Mouse (Mus musculus): ENCODE results near the gene Tanc1. TPM values are rescaled to one million over a fixed set of nuclear protein-coding genes. Genes with fewer than 3 reads are reported as not detected.

Tanc1 gene
- total and polyA plus RNA-seq, 2 experiments from 2014 or later, result 2.7 to 7.3 TPM

GRCm38 (mm10) chr2:59620601-59621000 is 8.8 kb downstream of the Tanc1 start:
- DNase-seq (ENCODE audit: low spot score) (no peak), ATAC-seq (ENCODE audit: low FRiP score) (no peak)
- Histone ChIP-seq H3K4me2 (ENCODE audit: low read depth, low read length, poor library complexity, severe bottlenecking) (no peak overlapping the region), H3K27ac (ENCODE audit: low read depth, low read length) (no peak overlapping the region), H3K4me3 (ENCODE audit: low read depth, low read length) (no peak overlapping the region), H3K9me3 (ENCODE audit: low read length) (no peaks in the 10 kb centered on the region), H3K4me1 (ENCODE audit: insufficient read depth, low read length) (no peaks in the 10 kb centered on the region), H3K9ac (replicated peaks; ENCODE audit: low read length, poor library complexity, severe bottlenecking) (no peak overlapping the region), H3K36me3 (ENCODE audit: insufficient read depth, low read length) (no peaks in the 10 kb centered on the region), H3K27me3 (ENCODE audit: insufficient read depth, low read length) (0 out of 2 replicates have a peak, but pooled peaks cover 5% of the 10 kb centered on the region)
- 80% methylated on average over 5 of the region's 5 CpGs for whole genome bisulfite sequencing
- no peak for TF ChIP-seq CTCF (IDR thresholded peaks at IDR 0.05)

- Histone ChIP-seq H3K27ac (ENCODE audit: low read depth, low read length) (no peak overlapping the region), H3K4me1 (ENCODE audit: insufficient read depth, low read length) (no peaks in the 10 kb centered on the region), H3K9ac (replicated peaks; ENCODE audit: low read length, poor library complexity, severe bottlenecking) (no peak overlapping the region), H3K36me3 (ENCODE audit: insufficient read depth, low read length) (no peaks in the 10 kb centered on the region), H3K27me3 (ENCODE audit: insufficient read depth, low read length) (no peaks in the 10 kb centered on the region), H3K4me3 (ENCODE audit: low read depth, low read length) (no peak overlapping the region), H3K4me2 (ENCODE audit: low read depth, low read length, poor library complexity, severe bottlenecking) (no peak overlapping the region), H3K9me3 (ENCODE audit: low read length) (no peaks in the 10 kb centered on the region)
- DNase-seq (ENCODE audit: low spot score), result no peak
- no peak for ATAC-seq (ENCODE audit: low FRiP score)
- WGBS, result 71% methylated on average over 6 of the region's 6 CpGs
- no peak for TF ChIP-seq CTCF (IDR thresholded peaks at IDR 0.05)
Measured at GRCm38 (mm10) chr2:59622514-59623139, 10.8 kb downstream of the Tanc1 start.

- no peak overlapping the region for H3K4me3 ChIP-seq (ENCODE audit: low read depth, low read length)
- no peaks in the 10 kb centered on the region for H3K4me1 ChIP-seq (ENCODE audit: insufficient read depth, low read length)
- H3K27me3 ChIP-seq (ENCODE audit: insufficient read depth, low read length), result no peaks in the 10 kb centered on the region
- DNase-seq (ENCODE audit: low spot score) (no peak), ATAC-seq (ENCODE audit: low FRiP score) (no peak)
- 70% methylated on average over 5 of the region's 5 CpGs for WGBS
- H3K4me2 ChIP-seq (ENCODE audit: low read depth, low read length, poor library complexity, severe bottlenecking), result no peak overlapping the region
- H3K9me3 ChIP-seq (ENCODE audit: low read length), result no peaks in the 10 kb centered on the region
- no peak overlapping the region for H3K9ac ChIP-seq (replicated peaks; ENCODE audit: low read length, poor library complexity, severe bottlenecking)
- no peaks in the 10 kb centered on the region for H3K36me3 ChIP-seq (ENCODE audit: insufficient read depth, low read length)
- no peak for TF ChIP-seq CTCF (IDR thresholded peaks at IDR 0.05)
- H3K27ac ChIP-seq (ENCODE audit: low read depth, low read length), result no peak overlapping the region
Measured at GRCm38 (mm10) chr2:59623858-59624257, 12.0 kb downstream of the Tanc1 start.

- DNase-seq (ENCODE audit: low spot score), result no peak
- no peaks in the 10 kb centered on the region for H3K27me3 ChIP-seq (ENCODE audit: insufficient read depth, low read length)
- no peak overlapping the region for H3K27ac ChIP-seq (ENCODE audit: low read depth, low read length)
- no peak for TF ChIP-seq CTCF (IDR thresholded peaks at IDR 0.05)
- no peaks in the 10 kb centered on the region for H3K36me3 ChIP-seq (ENCODE audit: insufficient read depth, low read length)
- H3K9ac ChIP-seq (replicated peaks; ENCODE audit: low read length, poor library complexity, severe bottlenecking), result no peak overlapping the region
- H3K9me3 ChIP-seq (ENCODE audit: low read length), result no peaks in the 10 kb centered on the region
- no peaks in the 10 kb centered on the region for H3K4me1 ChIP-seq (ENCODE audit: insufficient read depth, low read length)
- no peak overlapping the region for H3K4me3 ChIP-seq (ENCODE audit: low read depth, low read length)
- WGBS, result 88% methylated on average over 2 of the region's 2 CpGs
- H3K4me2 ChIP-seq (ENCODE audit: low read depth, low read length, poor library complexity, severe bottlenecking), result no peak overlapping the region
- no peak for ATAC-seq (ENCODE audit: low FRiP score)
Measured at GRCm38 (mm10) chr2:59625416-59625815, 13.6 kb downstream of the Tanc1 start.

GRCm38 (mm10) chr2:59625927-59626326 is 14.1 kb downstream of the Tanc1 start:
- WGBS, result 49% methylated on average over 8 of the region's 8 CpGs
- ATAC-seq (ENCODE audit: low FRiP score) (no peak), DNase-seq (ENCODE audit: low spot score) (no peak)
- no peak for TF ChIP-seq CTCF (IDR thresholded peaks at IDR 0.05)
- Histone ChIP-seq H3K36me3 (ENCODE audit: insufficient read depth, low read length) (no peaks in the 10 kb centered on the region), H3K4me1 (ENCODE audit: insufficient read depth, low read length) (no peaks in the 10 kb centered on the region), H3K27me3 (ENCODE audit: insufficient read depth, low read length) (no peaks in the 10 kb centered on the region), H3K4me2 (ENCODE audit: low read depth, low read length, poor library complexity, severe bottlenecking) (no peak overlapping the region), H3K4me3 (ENCODE audit: low read depth, low read length) (no peak overlapping the region), H3K9me3 (ENCODE audit: low read length) (no peaks in the 10 kb centered on the region), H3K9ac (replicated peaks; ENCODE audit: low read length, poor library complexity, severe bottlenecking) (no peak overlapping the region), H3K27ac (ENCODE audit: low read depth, low read length) (no peak overlapping the region)

- no peak for TF ChIP-seq CTCF (IDR thresholded peaks at IDR 0.05)
- Histone ChIP-seq H3K27me3 (ENCODE audit: insufficient read depth, low read length) (no peaks in the 10 kb centered on the region), H3K9me3 (ENCODE audit: low read length) (no peaks in the 10 kb centered on the region), H3K4me1 (ENCODE audit: insufficient read depth, low read length) (no peaks in the 10 kb centered on the region), H3K9ac (replicated peaks; ENCODE audit: low read length, poor library complexity, severe bottlenecking) (no peak overlapping the region), H3K4me3 (ENCODE audit: low read depth, low read length) (no peak overlapping the region), H3K4me2 (ENCODE audit: low read depth, low read length, poor library complexity, severe bottlenecking) (no peak overlapping the region), H3K27ac (ENCODE audit: low read depth, low read length) (no peak overlapping the region), H3K36me3 (ENCODE audit: insufficient read depth, low read length) (no peaks in the 10 kb centered on the region)
- 79% methylated on average over 3 of the region's 3 CpGs for WGBS
- DNase-seq (ENCODE audit: low spot score) (no peak), ATAC-seq (ENCODE audit: low FRiP score) (no peak)
Measured at GRCm38 (mm10) chr2:59626422-59626821, 14.6 kb downstream of the Tanc1 start.

All from midbrain, postnatal 0 days (tissue).